Mouse (Mus musculus): ENCODE measurements around the gene Tbc1d32. TPM values are rescaled to one million over a fixed set of nuclear protein-coding genes. Genes with fewer than 3 reads are reported as not detected.
"Not testable (repeated sequence)": the region's sequence is repeated elsewhere in the genome, so short reads cannot be mapped to it uniquely, and the experiment has no call there.

Gene Tbc1d32
- polyA plus RNA-seq, 1 experiment = not detected

GRCm38 (mm10) chr10:56181727-56182126, 46.8 kb downstream of the Tbc1d32 start:
- TF ChIP-seq POLR2A (IDR thresholded peaks at IDR 0.05; ENCODE audit: insufficient read depth, low read depth, low read length) (no peak), CTCF (IDR thresholded peaks at IDR 0.05; ENCODE audit: insufficient read depth, low read depth, low read length) (no peak)
- 98% methylated on average over 1 of the region's 1 CpGs for WGBS
- Histone ChIP-seq H3K4me1 (ENCODE audit: control insufficient read depth, insufficient read depth, low read length) (no peaks in the 10 kb centered on the region), H3K27ac (ENCODE audit: insufficient read depth, low read depth, low read length) (no peak overlapping the region), H3K4me3 (ENCODE audit: insufficient read depth, low read depth, low read length) (no peak overlapping the region)

- WGBS = 91% methylated on average over 5 of the region's 5 CpGs
- Histone ChIP-seq H3K4me3 (ENCODE audit: insufficient read depth, low read depth, low read length) (no peak overlapping the region), H3K4me1 (ENCODE audit: control insufficient read depth, insufficient read depth, low read length) (no peaks in the 10 kb centered on the region), H3K27ac (ENCODE audit: insufficient read depth, low read depth, low read length) (no peak overlapping the region)
- no peak for TF ChIP-seq CTCF (IDR thresholded peaks at IDR 0.05; ENCODE audit: insufficient read depth, low read depth, low read length)
- no peak for TF ChIP-seq POLR2A (IDR thresholded peaks at IDR 0.05; ENCODE audit: insufficient read depth, low read depth, low read length)
These were observed 55.3 kb downstream of the Tbc1d32 start for GRCm38 (mm10) chr10:56173184-56173583.

DNA sequence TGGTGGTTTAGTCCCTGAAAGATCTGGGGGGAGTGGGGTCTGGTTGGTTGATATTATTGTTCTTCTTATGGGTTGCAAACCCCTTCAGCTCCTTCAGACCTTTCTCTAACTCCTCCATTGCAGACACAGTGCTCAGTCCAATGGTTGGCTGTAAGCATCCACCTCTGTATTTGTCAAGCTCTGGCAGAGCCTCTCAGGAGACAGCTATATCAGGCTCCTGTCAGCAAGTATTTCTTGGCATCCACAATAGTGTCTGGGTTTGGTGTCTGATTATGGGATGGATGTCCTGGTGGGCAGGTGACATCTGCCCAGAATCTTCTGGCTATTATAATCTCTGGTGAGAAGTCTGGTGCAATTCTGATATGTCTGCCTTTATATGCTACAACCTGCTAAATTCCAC, 60.8 kb downstream of the Tbc1d32 start:
- H3K4me1 ChIP-seq (ENCODE audit: control insufficient read depth, insufficient read depth, low read length); H3K27ac ChIP-seq (ENCODE audit: insufficient read depth, low read depth, low read length); H3K4me3 ChIP-seq (ENCODE audit: insufficient read depth, low read depth, low read length): not testable (repeated sequence)

DNA sequence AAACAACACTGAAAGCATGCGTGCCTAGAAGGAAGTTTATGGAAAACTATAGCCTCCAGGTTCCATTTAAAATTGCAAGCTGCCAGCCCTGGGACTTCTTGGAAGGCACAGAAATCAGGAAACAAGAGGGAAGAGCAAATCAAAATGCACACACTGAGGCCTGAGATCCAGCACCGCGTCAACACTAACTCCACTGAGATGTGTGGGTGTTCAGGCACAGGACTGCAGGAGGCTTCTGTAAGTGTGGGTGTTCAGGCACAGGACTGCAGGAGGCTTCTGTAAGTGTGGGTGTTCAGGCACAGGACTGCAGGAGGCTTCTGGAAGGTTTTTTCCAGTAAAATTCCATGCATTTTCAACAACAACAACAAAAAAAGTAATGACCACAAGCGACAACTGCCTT, 62.7 kb downstream of the Tbc1d32 start:
- no peaks in the 10 kb centered on the region for H3K4me1 ChIP-seq (ENCODE audit: control insufficient read depth, insufficient read depth, low read length)
- TF ChIP-seq CTCF (IDR thresholded peaks at IDR 0.05; ENCODE audit: insufficient read depth, low read depth, low read length) (no peak), POLR2A (IDR thresholded peaks at IDR 0.05; ENCODE audit: insufficient read depth, low read depth, low read length) (no peak)
- WGBS = 54% methylated on average over 4 of the region's 4 CpGs
- no peak overlapping the region for H3K27ac ChIP-seq (ENCODE audit: insufficient read depth, low read depth, low read length)
- H3K4me3 ChIP-seq (ENCODE audit: insufficient read depth, low read depth, low read length) = no peak overlapping the region

- no peak for TF ChIP-seq POLR2A (IDR thresholded peaks at IDR 0.05; ENCODE audit: insufficient read depth, low read depth, low read length)
- no peak for TF ChIP-seq CTCF (IDR thresholded peaks at IDR 0.05; ENCODE audit: insufficient read depth, low read depth, low read length)
- Histone ChIP-seq H3K4me1 (ENCODE audit: control insufficient read depth, insufficient read depth, low read length) (no peaks in the 10 kb centered on the region), H3K27ac (ENCODE audit: insufficient read depth, low read depth, low read length) (no peak overlapping the region), H3K4me3 (ENCODE audit: insufficient read depth, low read depth, low read length) (no peak overlapping the region)
- WGBS = 48% methylated on average over 3 of the region's 3 CpGs
These were observed 64.1 kb downstream of the Tbc1d32 start for GRCm38 (mm10) chr10:56164411-56164810.

DNA sequence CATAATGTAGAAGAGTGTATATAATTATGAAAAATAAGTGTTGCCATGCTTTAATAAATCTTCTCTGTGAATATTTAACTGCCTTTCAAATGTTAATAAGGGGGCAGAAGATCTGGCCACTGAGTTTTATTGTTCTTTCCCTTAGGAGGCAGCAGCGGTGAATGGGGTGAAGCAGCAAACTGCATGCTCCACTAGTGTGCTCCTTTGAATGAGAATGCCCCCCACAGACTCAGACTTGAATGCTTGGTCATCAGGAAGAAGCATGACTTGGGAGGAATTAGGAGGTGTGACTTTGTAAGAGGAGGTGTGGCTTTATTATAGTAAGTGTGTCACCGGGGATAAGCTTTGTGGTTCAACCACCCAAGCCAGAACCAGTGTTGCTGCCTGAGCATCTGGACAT, 69.7 kb downstream of the Tbc1d32 start:
- TF ChIP-seq POLR2A (IDR thresholded peaks at IDR 0.05; ENCODE audit: insufficient read depth, low read depth, low read length) = no peak
- no peak for TF ChIP-seq CTCF (IDR thresholded peaks at IDR 0.05; ENCODE audit: insufficient read depth, low read depth, low read length)
- no peaks in the 10 kb centered on the region for H3K4me1 ChIP-seq (ENCODE audit: control insufficient read depth, insufficient read depth, low read length)
- no peak overlapping the region for H3K27ac ChIP-seq (ENCODE audit: insufficient read depth, low read depth, low read length)
- no peak overlapping the region for H3K4me3 ChIP-seq (ENCODE audit: insufficient read depth, low read depth, low read length)
- WGBS = 57% methylated on average over 2 of the region's 2 CpGs

DNA sequence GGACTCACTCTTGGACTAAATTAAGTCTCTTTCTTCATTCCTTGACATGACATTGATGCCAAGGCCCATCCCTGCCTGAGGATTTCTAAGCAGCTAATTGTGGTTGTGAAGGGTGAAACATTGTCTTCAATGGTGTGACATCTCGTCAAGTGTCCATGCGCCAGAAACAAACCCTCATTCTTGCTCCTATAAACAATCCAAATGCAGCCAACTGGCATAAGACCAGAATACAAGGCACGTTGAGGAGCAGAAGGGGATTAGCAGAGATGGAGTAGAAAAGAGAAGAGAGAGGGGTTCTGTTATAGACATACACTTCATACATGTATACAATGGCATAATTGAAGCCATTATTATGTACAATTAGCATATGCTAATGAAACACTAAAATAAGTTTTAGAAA, 70.3 kb downstream of the Tbc1d32 start:
- H3K4me3 ChIP-seq (ENCODE audit: insufficient read depth, low read depth, low read length) = no peak overlapping the region
- WGBS = 49% methylated on average over 3 of the region's 3 CpGs
- TF ChIP-seq POLR2A (IDR thresholded peaks at IDR 0.05; ENCODE audit: insufficient read depth, low read depth, low read length) = no peak
- no peak for TF ChIP-seq CTCF (IDR thresholded peaks at IDR 0.05; ENCODE audit: insufficient read depth, low read depth, low read length)
- no peak overlapping the region for H3K27ac ChIP-seq (ENCODE audit: insufficient read depth, low read depth, low read length)
- H3K4me1 ChIP-seq (ENCODE audit: control insufficient read depth, insufficient read depth, low read length) = no peaks in the 10 kb centered on the region

GRCm38 (mm10) chr10:56156956-56157355, 71.5 kb downstream of the Tbc1d32 start:
- Histone ChIP-seq H3K4me3 (ENCODE audit: insufficient read depth, low read depth, low read length) (no peak overlapping the region), H3K4me1 (ENCODE audit: control insufficient read depth, insufficient read depth, low read length) (no peaks in the 10 kb centered on the region), H3K27ac (ENCODE audit: insufficient read depth, low read depth, low read length) (no peak overlapping the region)
- TF ChIP-seq POLR2A (IDR thresholded peaks at IDR 0.05; ENCODE audit: insufficient read depth, low read depth, low read length) (no peak), CTCF (IDR thresholded peaks at IDR 0.05; ENCODE audit: insufficient read depth, low read depth, low read length) (no peak)
- WGBS = 93% methylated on average over 3 of the region's 3 CpGs

- no peak overlapping the region for H3K27ac ChIP-seq (ENCODE audit: insufficient read depth, low read depth, low read length)
These were observed 79.6 kb downstream of the Tbc1d32 start for GRCm38 (mm10) chr10:56148920-56149319.

DNA sequence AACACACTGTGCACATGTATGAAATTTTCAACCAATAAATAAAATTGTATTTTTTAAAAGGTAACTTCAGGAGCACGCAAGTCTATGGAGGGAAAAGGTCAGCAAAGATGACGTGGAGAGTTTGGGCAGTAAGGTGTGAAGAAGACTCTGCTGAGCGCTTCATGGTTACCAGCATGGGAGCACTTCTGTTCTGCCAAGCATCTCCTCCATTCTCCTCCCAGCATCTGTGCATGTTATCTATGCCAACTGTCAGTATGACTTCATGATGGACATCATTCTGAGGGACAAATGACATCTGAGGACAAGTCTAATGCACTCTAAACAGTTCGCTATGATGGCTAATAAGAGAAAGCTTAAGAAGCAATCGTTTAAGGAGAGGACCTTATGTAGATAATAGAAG, 91.3 kb downstream of the Tbc1d32 start:
- no peak overlapping the region for H3K4me3 ChIP-seq (ENCODE audit: insufficient read depth, low read depth, low read length)
- 94% methylated on average over 5 of the region's 5 CpGs for WGBS
- no peaks in the 10 kb centered on the region for H3K4me1 ChIP-seq (ENCODE audit: control insufficient read depth, insufficient read depth, low read length)
- TF ChIP-seq POLR2A (IDR thresholded peaks at IDR 0.05; ENCODE audit: insufficient read depth, low read depth, low read length) (no peak), CTCF (IDR thresholded peaks at IDR 0.05; ENCODE audit: insufficient read depth, low read depth, low read length) (no peak)
- H3K27ac ChIP-seq (ENCODE audit: insufficient read depth, low read depth, low read length) = no peak overlapping the region

More at GRCm38 (mm10) chr10:56148920-56149319, 79.6 kb downstream of the Tbc1d32 start:
- Histone ChIP-seq H3K4me1 (ENCODE audit: control insufficient read depth, insufficient read depth, low read length) (no peaks in the 10 kb centered on the region), H3K4me3 (ENCODE audit: insufficient read depth, low read depth, low read length) (no peak overlapping the region)
- no peak for TF ChIP-seq POLR2A (IDR thresholded peaks at IDR 0.05; ENCODE audit: insufficient read depth, low read depth, low read length)
- no peak for TF ChIP-seq CTCF (IDR thresholded peaks at IDR 0.05; ENCODE audit: insufficient read depth, low read depth, low read length)
- 99% methylated on average over 3 of the region's 3 CpGs for WGBS

All from olfactory bulb, adult 2 months (tissue).